Mouse (Mus musculus) liver, adult 2 months (tissue): ENCODE data around the gene Rrp7a. TPM values are rescaled to one million over a fixed set of nuclear protein-coding genes. Genes with fewer than 3 reads are reported as not detected.

Source experiments
- DNase-seq: peaks from one replicate; pipeline ENCODE4 v3.0.0-alpha.2; 2011; ENCODE audit warnings: low read depth, low spot score; ENCODE audit errors: extremely low read depth
- H3K27ac ChIP-seq: fragments of 200-500 bp; replicated peaks from 2 replicates; pipeline ENCODE4 v1.5.1; 2012; ENCODE audit warnings: low read depth, mild to moderate bottlenecking, control low read depth, inconsistent platforms, low read length; ENCODE audit not compliant: insufficient read depth
- H3K27me3 ChIP-seq: fragments of 200-500 bp; 2 replicates; pipeline ENCODE4 v1.6.1; 2012; ENCODE audit warnings: mild to moderate bottlenecking, moderate library complexity, low read length, inconsistent platforms; ENCODE audit not compliant: control insufficient read depth, insufficient read depth
- H3K36me3 ChIP-seq: fragments of 200-500 bp; 2 replicates; pipeline ENCODE4 v1.6.1; 2012; ENCODE audit warnings: low read length, inconsistent platforms; ENCODE audit not compliant: control insufficient read depth, insufficient read depth
- H3K4me1 ChIP-seq: fragments of 200-500 bp; 2 replicates; pipeline ENCODE4 v1.6.1; 2011; ENCODE audit warnings: low read length; ENCODE audit not compliant: control insufficient read depth, insufficient read depth
- H3K4me3 ChIP-seq: fragments of 200-500 bp; 2 replicates; pipeline ENCODE4 v1.5.1; 2011; ENCODE audit warnings: low read depth, mild to moderate bottlenecking, control low read depth, low read length, moderate library complexity; ENCODE audit not compliant: insufficient read depth
- H3K79me2 ChIP-seq: fragments of 200-500 bp; 2 replicates; pipeline ENCODE4 v1.6.1; 2012; ENCODE audit warnings: inconsistent platforms, mild to moderate bottlenecking, low read length, moderate library complexity; ENCODE audit not compliant: control insufficient read depth, insufficient read depth
- H3K9ac ChIP-seq: fragments of 200-500 bp; 2 replicates; pipeline ENCODE4 v1.6.1; 2012; ENCODE audit warnings: low read depth, mild to moderate bottlenecking, control low read depth, inconsistent platforms, low read length
- CTCF ChIP-seq: fragments of 200-500 bp; IDR thresholded peaks from 2 replicates; pipeline ENCODE4 v1.5.1; 2011; ENCODE audit warnings: low read depth, low read length, control low read depth
- POLR2A ChIP-seq: fragments of 200-500 bp; IDR thresholded peaks from 2 replicates; pipeline ENCODE4 v1.6.1; 2011; ENCODE audit warnings: low read length, control low read depth; ENCODE audit not compliant: insufficient read depth; ENCODE audit errors: extremely low read depth
- WGBS: fragments of 180-500 bp; shearing (Covaris S2); methylation state at CpG from one replicate; pipeline ENCODE4 v1.1.7; 2018; 5-methylcytosine and 5-hydroxymethylcytosine counted together
- polyA plus RNA-seq: library from polyadenylated mRNA; depleted of rRNA; stranded (reverse); fragments of >200 nt; gene quantifications from 2 replicates; pipeline ENCODE4 v1.2.3, GENCODE M21; 2012; rRNA removed
- total RNA-seq: library from RNA; depleted of rRNA; stranded (reverse); fragments of >200 nt; gene quantifications from 2 replicates; pipeline ENCODE4 v1.2.3, GENCODE M21; 2014; rRNA removed

Rrp7a gene
- total and polyA plus RNA-seq, 2 experiments: 9.1 to 44.1 TPM

DNA sequence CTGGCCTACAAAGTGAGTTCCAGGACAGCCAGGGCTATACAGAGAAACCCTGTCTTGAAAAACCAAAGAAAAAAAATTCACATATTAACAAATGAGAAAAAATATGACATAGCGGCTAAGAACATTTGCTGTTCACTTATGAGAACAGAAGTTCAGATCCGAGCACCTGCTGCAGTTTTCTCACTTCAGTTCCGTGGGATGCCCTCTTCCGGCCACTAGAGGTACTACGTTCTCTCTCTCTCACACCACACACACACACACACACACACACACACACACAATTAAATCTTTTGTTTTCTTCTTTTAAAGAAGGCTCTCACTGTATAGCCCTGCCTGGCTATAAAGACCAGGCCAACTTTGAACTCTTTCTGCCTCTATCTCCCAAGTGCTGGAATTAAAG is 54.3 kb downstream of the Rrp7a start:
- no peak for TF ChIP-seq CTCF
- TF ChIP-seq POLR2A: no peak
- H3K9ac ChIP-seq: no peak overlapping the region
- H3K27me3 ChIP-seq: no peaks in the 10 kb centered on the region
- no peak for DNase-seq
- no peaks in the 10 kb centered on the region for H3K36me3 ChIP-seq
- WGBS: 96% methylated on average over 5 of the region's 5 CpGs
- no peaks in the 10 kb centered on the region for H3K4me1 ChIP-seq
- H3K79me2 ChIP-seq: no peaks in the 10 kb centered on the region
- H3K4me3 ChIP-seq: no peak overlapping the region
- no peak overlapping the region for H3K27ac ChIP-seq

DNA sequence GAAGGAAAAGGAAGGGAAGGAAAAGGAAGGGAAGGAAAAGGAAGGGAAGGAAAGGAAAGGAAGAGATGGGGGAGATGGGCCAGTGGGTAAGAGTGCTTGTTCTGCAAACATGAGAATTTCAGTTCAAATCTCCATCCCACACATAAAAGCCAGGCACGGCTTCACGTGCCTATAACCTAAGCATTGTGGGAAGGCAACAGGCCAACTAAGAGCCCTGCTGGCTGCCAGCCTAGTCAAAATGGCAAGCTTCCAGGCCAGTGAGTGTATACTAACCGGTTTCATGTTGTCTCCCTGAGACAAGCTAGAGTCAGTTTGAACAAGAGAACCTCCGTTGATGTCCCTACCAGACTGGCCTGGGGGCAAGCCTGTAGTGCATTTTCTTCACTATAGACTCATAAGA is 57.1 kb downstream of the Rrp7a start:
- 14% methylated on average over 4 of the region's 4 CpGs for WGBS
- no peak overlapping the region for H3K27ac ChIP-seq
- H3K4me3 ChIP-seq: no peak overlapping the region
- H3K9ac ChIP-seq: no peak overlapping the region
- H3K79me2 ChIP-seq: no peaks in the 10 kb centered on the region
- no peaks in the 10 kb centered on the region for H3K36me3 ChIP-seq
- no peaks in the 10 kb centered on the region for H3K4me1 ChIP-seq
- peak; percentile 50 for DNase-seq
- TF ChIP-seq CTCF: no peak
- no peak for TF ChIP-seq POLR2A
- no peaks in the 10 kb centered on the region for H3K27me3 ChIP-seq

Other genes starting within 250 kb of the Rrp7a start
- gene Tcf20, start 134.9 kb downstream of the Rrp7a start, total RNA-seq: 22.6 and 23.4 TPM in 2 replicates
- gene Tcf20, start 134.9 kb downstream of the Rrp7a start, polyA plus RNA-seq: 8.7 and 10.9 TPM in 2 replicates
- gene Nfam1, start 89.5 kb downstream of the Rrp7a start, total RNA-seq: 1.1 and 1.5 TPM in 2 replicates
- 1.8 and 3.2 TPM in 2 replicates for gene Nfam1, start 89.5 kb downstream of the Rrp7a start, polyA plus RNA-seq
- 51.6 and 58.1 TPM in 2 replicates for gene Serhl, start 33.3 kb downstream of the Rrp7a start, total RNA-seq
- gene Serhl, start 33.3 kb downstream of the Rrp7a start, polyA plus RNA-seq: 59.6 and 80.6 TPM in 2 replicates
- 21.6 and 24.8 TPM in 2 replicates for gene Poldip3, start 26.6 kb upstream of the Rrp7a start, total RNA-seq
- 25.5 and 34.6 TPM in 2 replicates for gene Poldip3, start 26.6 kb upstream of the Rrp7a start, polyA plus RNA-seq
- gene Cyb5r3, start 49.8 kb upstream of the Rrp7a start, total RNA-seq: 155 TPM in 2 replicates
- gene Cyb5r3, start 49.8 kb upstream of the Rrp7a start, polyA plus RNA-seq: 424 and 500 TPM in 2 replicates
- gene A4galt, start 129.0 kb upstream of the Rrp7a start, total RNA-seq: 0.28 and 0.54 TPM in 2 replicates
- gene A4galt, start 129.0 kb upstream of the Rrp7a start, polyA plus RNA-seq: 0.46 and 0.54 TPM in 2 replicates
- 4.7 and 6.8 TPM in 2 replicates for gene Arfgap3, start 227.4 kb upstream of the Rrp7a start, total RNA-seq
- 5.7 and 9.0 TPM in 2 replicates for gene Arfgap3, start 227.4 kb upstream of the Rrp7a start, polyA plus RNA-seq